Mouse (Mus musculus): ENCODE measurements around the gene Gm13272.
"Not testable (repeated sequence)": the region's sequence is repeated elsewhere in the genome, so short reads cannot be mapped to it uniquely, and the experiment has no call there.

DNA sequence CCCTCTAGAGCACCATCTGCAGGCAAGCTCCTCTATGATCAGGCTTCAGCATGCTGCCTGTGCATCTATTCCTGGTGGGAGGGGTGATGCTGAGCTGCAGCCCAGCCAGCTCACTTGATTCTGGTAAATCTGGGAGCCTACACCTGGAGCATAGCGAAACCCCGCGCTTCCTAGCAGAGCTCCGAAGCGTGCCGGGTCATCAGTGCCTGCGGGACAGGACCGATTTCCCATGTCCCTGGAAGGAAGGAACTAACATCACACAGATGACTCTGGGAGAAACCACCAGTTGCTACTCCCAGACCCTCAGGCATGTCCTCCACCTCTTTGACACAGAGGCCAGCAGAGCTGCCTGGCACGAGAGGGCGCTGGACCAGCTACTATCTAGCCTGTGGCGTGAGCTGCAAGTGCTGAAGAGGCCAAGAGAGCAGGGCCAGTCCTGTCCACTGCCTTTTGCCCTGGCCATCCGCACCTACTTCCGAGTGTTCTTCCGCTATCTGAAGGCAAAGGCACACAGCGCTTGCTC, 24.8 kb upstream of the Gm13272 start, which contains the start of gene Gm13271:
- TF ChIP-seq CTCF (conservative IDR thresholded peaks at IDR 0.05; ENCODE audit: insufficient read depth, insufficient read length, low read depth, low read length); POLR2A (IDR thresholded peaks at IDR 0.05; ENCODE audit: low read depth, low read length): not testable (repeated sequence)

All from kidney, adult 2 months (tissue).